Mouse (Mus musculus): ENCODE measurements around the gene Grip1. TPM values are rescaled to one million over a fixed set of nuclear protein-coding genes. Genes with fewer than 3 reads are reported as not detected.

The Grip1 gene
- polyA plus RNA-seq, 1 experiment from 2014 or later, result 2.2 TPM

DNA sequence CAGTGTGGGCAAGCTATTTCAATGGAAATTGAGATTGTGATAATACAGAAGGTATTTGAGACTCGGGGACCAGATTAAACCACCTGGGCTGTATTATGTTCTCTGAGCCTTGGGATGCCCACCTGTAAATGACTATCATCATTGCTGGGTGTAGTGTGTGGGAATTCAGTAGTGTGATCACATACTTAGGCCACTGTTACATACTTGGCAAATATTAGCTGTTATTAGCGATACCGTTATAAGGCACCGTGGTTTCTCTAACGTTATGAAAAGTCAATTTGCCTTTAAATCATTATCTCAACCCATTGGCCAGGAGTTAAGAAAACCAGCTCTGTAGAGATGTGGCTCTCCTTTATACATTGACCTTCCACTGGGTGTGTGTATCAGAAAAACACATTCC is 479.7 kb downstream of the Grip1 start:
- ATAC-seq (no peak), DNase-seq (ENCODE audit: low read depth, low spot score) (no peak)
- POLR2A ChIA-PET, result no interaction called here
- H3K27me3 ChIP-seq, result no peaks in the 10 kb centered on the region
- in situ Hi-C loops (cut with MboI; ENCODE audit: low pct_unique_long_range_greater_than_20kb), result no loop called here
- TF ChIP-seq CTCF (IDR thresholded peaks at IDR 0.05), result no peak
- CTCF ChIA-PET, result interaction anchor here (1.3 kb wide), 1 partner anchor 128 kb away, joined by 4 read pairs; no protein-coding TSS in a partner anchor

- TF ChIP-seq CTCF (IDR thresholded peaks at IDR 0.05), result no peak
- no peaks in the 10 kb centered on the region for H3K27me3 ChIP-seq
- CTCF ChIA-PET, result no interaction called here
- in situ Hi-C loops (cut with MboI; ENCODE audit: low pct_unique_long_range_greater_than_20kb), result no loop called here
- POLR2A ChIA-PET, result interaction anchor here (0.7 kb wide), 1 partner anchor 96 kb away, joined by 3 read pairs; no protein-coding TSS in a partner anchor
- no peak for ATAC-seq
- DNase-seq (ENCODE audit: low read depth, low spot score), result no peak
Observed at GRCm38 (mm10) chr10:119935231-119935630, 481.6 kb downstream of the Grip1 start.

DNA sequence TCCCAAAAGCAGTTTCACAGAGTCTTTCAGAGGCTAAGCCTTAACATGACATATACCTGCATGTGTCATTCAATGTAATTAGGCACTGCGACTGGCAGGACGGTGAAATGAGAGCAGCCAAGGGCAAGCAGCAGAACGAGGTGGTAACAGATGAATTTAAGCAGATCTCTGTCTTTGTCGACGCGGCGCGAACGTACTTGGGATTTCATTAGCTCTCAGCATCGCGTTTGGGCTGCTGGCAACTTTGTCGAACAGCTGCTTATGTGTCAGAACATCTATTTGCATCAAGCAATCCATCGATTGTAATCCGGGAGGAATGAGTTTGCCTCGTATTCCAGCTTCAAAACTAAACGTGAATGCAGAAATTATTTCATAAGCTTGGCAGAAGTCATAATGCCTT is 483.9 kb downstream of the Grip1 start:
- DNase-seq (ENCODE audit: low read depth, low spot score) (no peak), ATAC-seq (no peak)
- ChIA-PET POLR2A (no interaction called here), CTCF (interaction anchor here (1.3 kb wide), 1 partner anchor 17 kb away, joined by 3 read pairs; no protein-coding TSS in a partner anchor)
- H3K27me3 ChIP-seq, result no peaks in the 10 kb centered on the region
- in situ Hi-C loops (cut with MboI; ENCODE audit: low pct_unique_long_range_greater_than_20kb), result no loop called here
- TF ChIP-seq CTCF (IDR thresholded peaks at IDR 0.05), result no peak

GRCm38 (mm10) chr10:119943906-119944305 is 490.3 kb downstream of the Grip1 start:
- no peak for TF ChIP-seq CTCF (IDR thresholded peaks at IDR 0.05)
- H3K27me3 ChIP-seq, result no peaks in the 10 kb centered on the region
- DNase-seq (ENCODE audit: low read depth, low spot score), result no peak
- ChIA-PET POLR2A (no interaction called here), CTCF (no interaction called here)
- in situ Hi-C loops (cut with MboI; ENCODE audit: low pct_unique_long_range_greater_than_20kb), result no loop called here
- ATAC-seq, result no peak

- H3K27me3 ChIP-seq, result no peaks in the 10 kb centered on the region
- in situ Hi-C loops (cut with MboI; ENCODE audit: low pct_unique_long_range_greater_than_20kb), result no loop called here
- DNase-seq (ENCODE audit: low read depth, low spot score) (no peak), ATAC-seq (no peak)
- CTCF ChIA-PET, result interaction anchor here (1.1 kb wide), 1 partner anchor 9 kb away, joined by 3 read pairs; no protein-coding TSS in a partner anchor
- POLR2A ChIA-PET, result no interaction called here
- TF ChIP-seq CTCF (IDR thresholded peaks at IDR 0.05), result no peak
Observed at GRCm38 (mm10) chr10:119951460-119951859, 497.8 kb downstream of the Grip1 start.

- ATAC-seq (no peak), DNase-seq (ENCODE audit: low read depth, low spot score) (no peak)
- in situ Hi-C loops (cut with MboI; ENCODE audit: low pct_unique_long_range_greater_than_20kb), result no loop called here
- H3K27me3 ChIP-seq, result no peaks in the 10 kb centered on the region
- no peak for TF ChIP-seq CTCF (IDR thresholded peaks at IDR 0.05)
- ChIA-PET CTCF (no interaction called here), POLR2A (no interaction called here)
Observed at GRCm38 (mm10) chr10:119957260-119957955, 503.8 kb downstream of the Grip1 start.

DNA sequence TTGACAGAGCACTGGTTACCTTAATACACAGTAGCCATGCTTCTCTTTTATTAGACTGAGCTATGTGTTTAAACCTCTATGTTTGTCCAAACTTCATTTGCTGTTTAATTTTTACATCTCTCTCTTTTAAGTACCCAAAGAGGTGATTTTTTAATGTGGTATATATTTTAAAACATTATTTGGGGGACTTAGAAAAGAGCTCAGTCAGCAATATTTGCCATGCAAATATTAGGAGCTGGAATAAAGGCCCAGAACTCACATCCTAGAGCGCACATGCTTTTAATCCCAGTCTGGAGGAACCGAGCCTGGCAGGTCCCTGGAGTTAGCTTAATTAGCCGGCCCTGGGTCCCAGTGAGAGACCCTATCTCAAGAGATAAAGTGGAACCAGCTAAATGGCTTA is 507.3 kb downstream of the Grip1 start:
- DNase-seq (ENCODE audit: low read depth, low spot score), result no peak
- CTCF ChIA-PET, result interaction anchor here (1.0 kb wide), 1 partner anchor 9 kb away, joined by 3 read pairs; no protein-coding TSS in a partner anchor
- in situ Hi-C loops (cut with MboI; ENCODE audit: low pct_unique_long_range_greater_than_20kb), result no loop called here

DNA sequence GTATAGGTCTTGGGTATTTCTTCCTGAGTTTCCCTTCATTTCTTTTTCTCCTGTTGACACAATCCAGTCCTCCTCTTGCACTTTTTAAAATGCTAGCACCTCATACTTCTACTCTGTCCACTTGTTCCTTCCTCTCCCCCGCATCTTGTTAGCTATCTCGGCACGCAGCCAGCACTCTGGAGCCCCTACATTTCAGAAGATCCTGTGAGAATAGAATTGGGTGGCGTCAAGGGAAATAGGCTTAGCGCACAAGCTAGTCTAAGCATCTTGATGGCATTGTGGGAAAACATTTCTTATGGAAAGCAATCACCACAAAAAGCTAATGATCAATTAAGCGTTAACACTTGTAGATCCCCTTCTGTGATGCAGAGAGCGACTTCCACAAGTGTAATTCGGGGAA is 512.7 kb downstream of the Grip1 start:
- ChIA-PET POLR2A (interaction anchor here (0.5 kb wide), 1 partner anchor 239 kb away, joined by 3 read pairs; no protein-coding TSS in a partner anchor), CTCF (no interaction called here)
- no peak for DNase-seq (ENCODE audit: low read depth, low spot score)
- no peak for TF ChIP-seq CTCF (IDR thresholded peaks at IDR 0.05)
- ATAC-seq, result no peak
- H3K27me3 ChIP-seq, result no peaks in the 10 kb centered on the region
- in situ Hi-C loops (cut with MboI; ENCODE audit: low pct_unique_long_range_greater_than_20kb), result no loop called here

More for the DNA sequence above, 507.3 kb downstream of the Grip1 start:
- H3K27me3 ChIP-seq, result no peaks in the 10 kb centered on the region
- TF ChIP-seq CTCF (IDR thresholded peaks at IDR 0.05), result no peak
- POLR2A ChIA-PET, result no interaction called here
- no peak for ATAC-seq

GRCm38 (mm10) chr10:119979396-119979795 is 525.8 kb downstream of the Grip1 start:
- CTCF ChIA-PET, result no interaction called here
- in situ Hi-C loops (cut with MboI; ENCODE audit: low pct_unique_long_range_greater_than_20kb), result no loop called here
- TF ChIP-seq CTCF (IDR thresholded peaks at IDR 0.05), result no peak
- POLR2A ChIA-PET, result no interaction called here
- H3K27me3 ChIP-seq, result no peaks in the 10 kb centered on the region
- ATAC-seq, result no peak
- no peak for DNase-seq (ENCODE audit: low read depth, low spot score)

GRCm38 (mm10) chr10:119980032-119980431 is 526.4 kb downstream of the Grip1 start:
- in situ Hi-C loops (cut with MboI; ENCODE audit: low pct_unique_long_range_greater_than_20kb), result no loop called here
- CTCF ChIA-PET, result interaction anchor here (0.7 kb wide), 1 partner anchor 20 kb away, joined by 3 read pairs; no protein-coding TSS in a partner anchor

DNA sequence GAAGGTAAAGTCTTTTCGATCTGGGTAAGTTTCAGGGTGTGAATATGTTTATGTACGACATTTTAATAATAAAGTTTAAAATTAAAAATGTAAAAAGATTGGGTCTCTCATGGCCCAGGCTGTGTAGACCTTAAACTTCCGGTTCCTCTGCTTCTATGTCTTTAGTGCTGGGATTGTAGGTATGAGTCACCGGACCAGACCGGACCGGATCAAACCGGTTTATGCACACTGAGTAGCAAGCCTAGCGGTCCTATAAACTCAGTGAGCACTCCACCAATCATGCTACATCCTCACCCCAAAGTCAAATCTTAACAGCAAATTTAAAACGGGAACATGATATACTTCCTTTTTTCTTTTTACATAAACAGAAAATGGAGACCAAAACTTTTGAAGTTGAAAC is 530.7 kb downstream of the Grip1 start:
- DNase-seq (ENCODE audit: low read depth, low spot score), result no peak
- POLR2A ChIA-PET, result no interaction called here

More at GRCm38 (mm10) chr10:119980032-119980431, 526.4 kb downstream of the Grip1 start:
- TF ChIP-seq CTCF (IDR thresholded peaks at IDR 0.05), result no peak
- DNase-seq (ENCODE audit: low read depth, low spot score) (no peak), ATAC-seq (no peak)
- POLR2A ChIA-PET, result no interaction called here
- no peaks in the 10 kb centered on the region for H3K27me3 ChIP-seq

More for the DNA sequence above, 530.7 kb downstream of the Grip1 start:
- TF ChIP-seq CTCF (IDR thresholded peaks at IDR 0.05), result no peak
- H3K27me3 ChIP-seq, result no peaks in the 10 kb centered on the region
- no peak for ATAC-seq
- CTCF ChIA-PET, result no interaction called here
- in situ Hi-C loops (cut with MboI; ENCODE audit: low pct_unique_long_range_greater_than_20kb), result no loop called here
